Mouse (Mus musculus): ENCODE results near the gene Snu13. TPM values are rescaled to one million over a fixed set of nuclear protein-coding genes. Genes with fewer than 3 reads are reported as not detected.

Gene Snu13
- total RNA-seq, 2 experiments from 2014 or later: 47.3 to 53.5 TPM

DNA sequence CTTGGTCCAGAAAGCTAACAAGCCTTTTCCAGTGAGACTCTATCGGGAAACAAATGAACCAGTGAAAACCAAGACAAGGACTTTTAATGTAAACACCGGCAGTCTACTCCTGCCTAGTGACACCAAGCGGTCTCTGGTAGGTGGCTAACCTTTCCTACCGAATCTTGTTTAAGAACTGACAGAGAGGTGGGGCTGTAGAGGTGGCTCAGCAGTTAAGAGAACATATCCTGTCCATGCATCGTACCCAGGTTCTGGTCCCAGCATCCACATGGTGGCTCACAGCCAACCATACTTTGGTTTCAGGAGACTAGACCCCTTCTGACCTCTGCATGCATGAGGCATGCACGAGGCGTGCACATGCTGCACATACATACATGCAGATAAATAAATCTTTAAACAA lies 20.1 kb downstream of the Snu13 start:
- DNase-seq: no peak

DNA sequence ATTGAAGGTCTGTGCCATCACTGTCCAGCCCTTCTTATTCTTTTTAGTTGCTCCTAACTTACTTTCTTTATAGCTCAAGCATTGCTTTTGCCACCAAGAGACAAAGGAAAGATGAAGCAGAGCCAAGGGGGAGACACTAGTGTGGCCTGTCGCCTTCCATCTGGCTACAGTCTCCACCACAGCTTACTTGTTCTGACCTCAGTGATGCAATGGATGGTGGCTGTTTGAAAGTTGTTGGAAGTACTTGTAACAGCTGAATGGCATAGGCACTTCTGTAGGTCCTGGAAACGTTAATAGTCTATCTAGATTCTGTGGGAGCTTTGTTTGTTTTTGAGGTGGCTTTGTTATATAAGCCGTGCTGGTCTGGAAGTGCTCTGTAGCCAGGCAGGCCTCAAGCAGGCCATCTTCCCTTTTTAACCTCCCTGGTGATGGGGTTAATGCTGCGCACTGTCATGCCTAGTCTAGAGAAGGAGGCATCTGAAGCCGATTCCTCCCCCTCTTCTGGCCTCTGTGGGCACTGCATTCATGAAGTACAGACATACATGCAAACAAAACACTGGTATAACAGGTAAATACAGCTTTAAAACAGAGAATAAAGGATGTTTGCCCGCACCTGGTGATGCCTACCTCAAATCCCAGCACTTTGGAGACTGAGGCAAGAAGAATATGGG lies 23.3 kb downstream of the Snu13 start:
- DNase-seq: no peak

DNA sequence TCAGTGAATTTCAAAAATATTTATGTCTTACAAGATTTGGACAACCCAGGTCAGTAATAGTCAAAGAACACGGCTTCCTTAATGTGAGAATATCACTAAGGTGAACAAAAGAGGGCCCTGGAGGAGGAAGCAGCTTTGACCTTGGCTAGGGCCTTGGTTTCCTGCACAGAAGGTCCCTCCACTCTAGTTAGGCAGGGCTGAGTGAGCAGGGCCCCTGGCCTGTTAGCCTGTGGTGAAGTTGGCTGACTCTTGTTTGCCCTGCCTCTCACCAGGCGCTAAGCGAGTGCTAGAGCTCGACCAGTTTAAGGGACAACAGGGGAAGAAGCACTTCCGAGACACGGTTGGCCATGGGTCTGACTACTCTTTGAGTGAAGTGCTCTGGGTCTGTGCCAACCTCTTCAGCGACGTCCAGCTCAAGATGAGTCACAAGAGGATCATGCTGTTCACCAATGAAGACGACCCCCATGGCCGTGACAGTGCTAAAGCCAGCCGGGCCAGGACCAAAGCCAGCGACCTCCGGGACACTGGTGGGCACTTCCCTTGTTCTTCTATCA lies 24.8 kb downstream of the Snu13 start:
- peak in 1 of 2 experiments; percentile 4 for DNase-seq

GRCm38 (mm10) chr15:82019288-82019687 lies 28.1 kb downstream of the Snu13 start:
- DNase-seq: no peak

- no peak for DNase-seq
Observed at GRCm38 (mm10) chr15:82017461-82017860, 29.9 kb downstream of the Snu13 start.

GRCm38 (mm10) chr15:82016830-82017229 lies 30.6 kb downstream of the Snu13 start:
- no peak for DNase-seq

DNA sequence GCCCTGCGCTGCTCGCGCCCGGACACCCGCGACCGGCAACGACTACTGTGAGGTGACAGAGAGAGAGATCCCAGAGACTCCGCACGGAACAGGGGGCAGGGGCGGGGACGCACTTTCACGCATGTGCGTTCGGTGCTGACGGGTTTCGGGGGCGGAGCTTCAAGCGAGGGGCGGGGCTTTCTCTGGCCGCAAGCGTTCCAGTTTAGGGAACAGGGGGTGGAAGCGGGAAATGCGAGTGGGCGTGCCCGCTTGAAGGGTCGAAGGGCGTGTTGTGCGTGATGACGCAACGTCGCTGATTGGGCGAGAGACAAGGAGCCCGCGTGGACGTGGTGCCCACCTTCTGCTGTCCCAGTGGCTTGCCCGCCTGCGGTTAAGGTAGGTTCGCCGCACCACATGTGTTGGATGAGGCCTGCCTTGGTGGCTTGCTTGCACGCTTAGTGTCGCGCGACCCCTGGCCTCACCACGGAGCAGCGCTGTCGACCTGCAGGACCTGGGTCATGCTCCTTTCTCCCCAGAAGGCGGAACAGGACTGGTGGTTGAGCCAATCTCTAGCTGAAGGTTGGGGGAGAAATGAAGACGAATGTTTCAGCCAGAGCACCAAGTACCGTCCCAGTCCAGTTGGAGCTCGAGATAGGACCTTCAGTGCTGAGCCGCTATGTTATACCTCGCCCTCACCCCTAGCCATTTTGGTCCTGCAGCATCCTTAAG lies 31.1 kb downstream of the Snu13 start:
- peak; percentile 99 to 100 for DNase-seq

DNA sequence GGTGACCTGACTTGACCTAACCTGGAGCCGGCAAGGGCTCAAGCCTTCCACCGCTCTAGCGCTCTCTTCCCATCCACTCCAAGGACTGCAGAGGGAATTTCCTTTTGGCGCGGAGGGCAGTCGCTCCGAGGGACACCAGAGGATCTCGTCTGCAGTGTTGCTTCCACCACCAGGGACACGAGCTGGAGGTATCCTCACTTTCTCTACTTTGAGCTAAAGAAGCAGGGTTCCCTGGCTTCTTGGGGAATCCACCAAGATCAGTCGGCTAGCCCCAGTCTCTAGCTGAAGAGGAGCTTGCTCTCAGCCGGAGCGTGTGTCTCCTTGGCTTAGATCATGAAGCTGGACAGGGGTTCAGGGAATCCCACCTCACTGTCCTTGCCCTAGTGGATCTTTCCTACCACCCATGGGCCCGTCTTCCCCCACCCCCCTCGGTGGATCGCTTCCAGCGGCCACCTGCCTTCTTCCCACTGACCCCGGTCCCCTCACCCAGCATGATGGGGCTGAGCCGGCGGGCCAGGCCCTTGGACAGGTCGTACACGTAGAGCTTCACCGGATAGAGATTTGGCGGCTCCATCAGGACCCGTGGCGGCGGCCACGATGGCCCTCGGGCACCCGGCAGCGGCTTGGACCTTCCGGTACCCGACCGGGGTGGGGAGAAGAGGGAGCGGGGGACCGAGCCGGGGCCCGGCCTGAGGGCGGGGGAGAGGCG lies 31.9 kb downstream of the Snu13 start:
- peak; percentile 20 to 45 for DNase-seq

GRCm38 (mm10) chr15:82014745-82015391 lies 32.5 kb downstream of the Snu13 start:
- no peak for DNase-seq

- no peak for DNase-seq
Observed at GRCm38 (mm10) chr15:82011947-82012346, 35.5 kb downstream of the Snu13 start.

DNA sequence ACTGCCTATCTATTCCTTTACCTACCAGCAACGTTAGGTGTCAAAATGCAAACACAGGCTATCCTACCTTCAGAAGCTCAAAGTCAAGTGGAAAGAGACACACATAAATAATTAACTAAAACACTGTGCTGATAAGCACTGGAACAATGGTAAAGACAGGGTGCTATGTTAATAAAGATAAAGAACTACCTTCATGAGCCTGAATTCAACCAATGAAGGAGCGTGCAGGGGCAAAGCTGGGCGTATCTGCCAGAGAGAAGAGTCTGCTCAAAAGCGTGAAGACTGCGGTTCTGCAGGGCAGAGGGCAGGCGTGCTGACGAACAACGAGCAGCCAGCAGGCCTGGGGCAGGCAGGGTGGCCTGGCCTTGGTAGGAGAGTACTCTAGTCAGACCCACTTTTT lies 43.1 kb downstream of the Snu13 start:
- DNase-seq: no peak

GRCm38 (mm10) chr15:81993992-81994391 lies 53.4 kb downstream of the Snu13 start:
- no peak for DNase-seq

DNA sequence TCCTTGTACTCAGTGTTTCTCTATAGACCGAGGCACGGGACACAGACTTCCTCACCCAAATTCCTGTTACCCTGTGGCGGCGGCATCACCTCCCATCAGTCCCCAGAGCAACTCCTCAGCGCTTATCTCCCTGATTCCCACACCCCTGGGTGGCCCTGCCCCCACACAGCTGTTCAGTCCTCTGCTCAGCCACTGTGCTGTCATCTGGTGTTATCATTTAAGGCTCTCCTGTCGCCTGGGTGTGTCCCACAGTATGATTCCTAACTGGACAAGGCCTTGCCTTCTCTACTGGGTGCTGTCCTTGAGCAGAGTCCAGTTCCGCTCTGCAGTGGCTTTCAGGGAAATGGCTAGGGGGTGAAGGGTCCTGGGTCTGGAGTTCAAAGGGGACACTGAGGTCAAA lies 56.8 kb downstream of the Snu13 start:
- peak; percentile 15 to 40 for DNase-seq

Other genes with a start within 250 kb of the Snu13 start
- 10 to 100 TPM; 67.5 to 73.0 TPM for gene Tef, start 245.2 kb downstream of the Snu13 start, total RNA-seq (2021)
- 100 to 1,000 TPM; 103 to 127 TPM for gene Tob2, start 188.8 kb downstream of the Snu13 start, total RNA-seq (2021)
- gene Phf5a, start 175.7 kb downstream of the Snu13 start, total RNA-seq (2021): 10 to 100 TPM; 36.5 to 37.1 TPM
- 1,000 to 10,000 TPM; 2,055 to 2,104 TPM for gene Aco2, start 175.3 kb downstream of the Snu13 start, total RNA-seq (2021)
- gene Polr3h, start 121.4 kb downstream of the Snu13 start, total RNA-seq (2021): 10 to 100 TPM in 1 of 2 experiments, 1 to 10 TPM in 1; 7.8 to 10.7 TPM
- gene Csdc2, start 110.8 kb downstream of the Snu13 start, total RNA-seq (2021): 10 to 100 TPM; 54.7 to 62.7 TPM
- 10 to 100 TPM; 24.7 to 31.4 TPM for gene Pmm1, start 86.7 kb downstream of the Snu13 start, total RNA-seq (2021)
- gene 1700029P11Rik, start 67.1 kb downstream of the Snu13 start, total RNA-seq (2021): not detected
- 10 to 100 TPM; 24.6 to 25.3 TPM for gene Xrcc6, start 59.8 kb downstream of the Snu13 start, total RNA-seq (2021)
- 10 to 100 TPM; 25.1 to 29.0 TPM for gene Desi1, start 13.7 kb downstream of the Snu13 start, total RNA-seq (2021)
- gene 4930407I10Rik, start 11.6 kb upstream of the Snu13 start, total RNA-seq (2021): not detected
- not detected for gene Mei1, start 22.4 kb upstream of the Snu13 start, total RNA-seq (2021)
- 1 to 10 TPM; 4.0 to 4.4 TPM for gene Ccdc134, start 80.3 kb upstream of the Snu13 start, total RNA-seq (2021)
- 10 to 100 TPM; 18.2 to 22.1 TPM for gene Srebf2, start 99.6 kb upstream of the Snu13 start, total RNA-seq (2021)
- gene Shisa8, start 165.2 kb upstream of the Snu13 start, total RNA-seq (2021): under 1 TPM in 1 of 2 experiments, not detected in 1; 0.21 TPM
- gene Tnfrsf13c, start 176.8 kb upstream of the Snu13 start, total RNA-seq (2021): 1 to 10 TPM in 1 of 2 experiments, under 1 TPM in 1; 0.35 to 2.2 TPM
- gene Cenpm, start 197.2 kb upstream of the Snu13 start, total RNA-seq (2021): under 1 TPM; 0.42 to 0.46 TPM
- gene 1500009C09Rik, start 204.8 kb upstream of the Snu13 start, total RNA-seq (2021): not detected
- gene Sept3, start 227.3 kb upstream of the Snu13 start, total RNA-seq (2021): 1 to 10 TPM in 1 of 2 experiments, under 1 TPM in 1; 0.62 to 1.1 TPM

Measured in heart, adult 18-20 months (tissue).